Mouse (Mus musculus) testis, adult 2 months (tissue): ENCODE data around the gene Sox15.

ENCODE experiments used
- CTCF ChIP-seq: fragments of 200-500 bp; IDR thresholded peaks from 2 replicates; pipeline ENCODE4 v1.5.1; 2012; ENCODE audit warnings: low read depth, mild to moderate bottlenecking, inconsistent platforms, low read length, moderate library complexity; ENCODE audit not compliant: control insufficient read depth, insufficient read depth, insufficient replicate concordance
- POLR2A ChIP-seq: fragments of 200-500 bp; IDR thresholded peaks from 2 replicates; pipeline ENCODE4 v1.6.1; 2012; ENCODE audit warnings: low read depth, mild to moderate bottlenecking, inconsistent platforms, low read length, moderate library complexity; ENCODE audit not compliant: control insufficient read depth

GRCm38 (mm10) chr11:69656617-69657461 is 1.7 kb downstream of the Sox15 start:
- no peak for TF ChIP-seq POLR2A
- TF ChIP-seq CTCF = peak; percentile 45; the same call in 1 of the 2 replicates
